Mouse (Mus musculus) layer of hippocampus, adult 18-20 months (tissue): Measurements from ENCODE around the gene Dclk3. TPM values are rescaled to one million over a fixed set of nuclear protein-coding genes. Genes with fewer than 3 reads are reported as not detected.

Experiments
- total RNA-seq, 2 experiments: library from RNA; stranded (reverse); gene quantifications; 2 replicates each; pipeline ENCODE4 v1.2.3; 2021

Dclk3 gene
- total RNA-seq, 2 experiments from 2014 or later, result 19.0 to 21.7 TPM

Other genes with a start within 250 kb of the Dclk3 start
- 10 to 100 TPM; 10.6 to 16.7 TPM for gene Mlh1, start 167.3 kb upstream of the Dclk3 start, total RNA-seq
- 10 to 100 TPM; 79.6 to 80.9 TPM for gene Epm2aip1, start 167.2 kb upstream of the Dclk3 start, total RNA-seq
- gene Trank1, start 127.3 kb upstream of the Dclk3 start, total RNA-seq, result 100 to 1,000 TPM; 220 TPM